Mouse (Mus musculus) brain, embryonic 14.5 days (tissue): Measurements from ENCODE around the gene Crebrf.

ENCODE experiments used
- CTCF ChIP-seq: fragments of 200-500 bp; IDR thresholded peaks from 2 replicates; pipeline ENCODE4 v1.5.1; 2012; ENCODE audit warnings: inconsistent platforms, mild to moderate bottlenecking, moderate library complexity, borderline replicate concordance; ENCODE audit not compliant: insufficient read depth, insufficient read length; ENCODE audit errors: extremely low read depth
- POLR2A ChIP-seq: fragments of 200-500 bp; IDR thresholded peaks from 2 replicates; pipeline ENCODE4 v1.6.1; 2012; ENCODE audit warnings: mild to moderate bottlenecking, inconsistent platforms, borderline replicate concordance; ENCODE audit not compliant: poor library complexity, insufficient read depth, insufficient read length, severe bottlenecking; ENCODE audit errors: extremely low read depth

- TF ChIP-seq CTCF (no peak), POLR2A (no peak)
These were observed 27.1 kb downstream of the Crebrf start for GRCm38 (mm10) chr17:26742581-26742980.
